Mouse (Mus musculus) ES-E14 (cell line): ENCODE measurements around the gene Capn2. TPM values are rescaled to one million over a fixed set of nuclear protein-coding genes. Genes with fewer than 3 reads are reported as not detected.

Experiments
- DNase-seq: peaks from one replicate; pipeline ENCODE4 v3.0.0-alpha.2; 2013; ENCODE audit warnings: low read depth, low spot score
- H3K27ac ChIP-seq: 2 replicates; pipeline ENCODE4 v1.5.1; 2012; ENCODE audit warnings: low read depth, mild to moderate bottlenecking, low read length, moderate library complexity, mixed read lengths; ENCODE audit not compliant: poor library complexity, insufficient read depth, severe bottlenecking
- H3K36me3 ChIP-seq: 2 replicates; pipeline ENCODE4 v1.6.1; 2012; ENCODE audit warnings: mild to moderate bottlenecking, low read length, moderate library complexity, mixed read lengths; ENCODE audit not compliant: control insufficient read depth, poor library complexity, insufficient read depth, severe bottlenecking
- H3K4me1 ChIP-seq, 2 experiments: fragments of 150-350 bp in 1 of 2; sonication (generic) in 1 of 2; 2 replicates each; pipeline ENCODE4 v1.6.1; 2012; ENCODE audit warnings: low read length in 2 of 2, mild to moderate bottlenecking in 1 of 2, mixed read lengths in 1 of 2; ENCODE audit not compliant: control insufficient read depth in 2 of 2, insufficient read depth in 2 of 2, poor library complexity in 1 of 2
- H3K4me3 ChIP-seq, 2 experiments: fragments of 150-350 bp in 1 of 2; sonication (generic) in 1 of 2; 2 replicates each; pipeline ENCODE4 v1.5.1; 2012; ENCODE audit warnings: low read length in 2 of 2, low read depth in 1 of 2, mild to moderate bottlenecking in 1 of 2, mixed read lengths in 1 of 2; ENCODE audit not compliant: insufficient read depth in 1 of 2, poor library complexity in 1 of 2, severe bottlenecking in 1 of 2
- H3K9ac ChIP-seq: 2 replicates; pipeline ENCODE4 v1.6.1; 2012; ENCODE audit warnings: low read depth, mild to moderate bottlenecking, low read length, mixed read lengths; ENCODE audit not compliant: poor library complexity, insufficient read depth, severe bottlenecking
- H3K9me3 ChIP-seq: fragments of 150-350 bp; sonication (generic); 2 replicates; pipeline ENCODE4 v1.6.1; 2012; ENCODE audit warnings: low read depth, mild to moderate bottlenecking, low read length; ENCODE audit not compliant: control insufficient read depth, insufficient read depth
- CHD2 ChIP-seq: IDR thresholded peaks from 2 replicates; pipeline ENCODE4 v1.6.1; 2014; ENCODE audit warnings: mild to moderate bottlenecking, low read depth, low read length, inconsistent platforms
- HCFC1 ChIP-seq: IDR thresholded peaks from 2 replicates; pipeline ENCODE4 v1.6.1; 2012; ENCODE audit warnings: low read length, inconsistent platforms, borderline replicate concordance; ENCODE audit not compliant: insufficient read depth
- MAFK ChIP-seq: IDR thresholded peaks from 2 replicates; pipeline ENCODE4 v1.6.1; 2014; ENCODE audit warnings: mild to moderate bottlenecking, low read depth, low read length, inconsistent platforms; ENCODE audit not compliant: insufficient read depth
- ZC3H11A ChIP-seq: IDR thresholded peaks from 2 replicates; pipeline ENCODE4 v1.6.1; 2012; ENCODE audit warnings: low read depth, mild to moderate bottlenecking, inconsistent platforms, low read length, borderline replicate concordance
- ZNF384 ChIP-seq: IDR thresholded peaks from 2 replicates; pipeline ENCODE4 v1.6.1; 2012; ENCODE audit warnings: low read depth, low read length, inconsistent platforms
- in situ Hi-C, 2 experiments: fragments of 600-800 bp; cut with MboI; formaldehyde crosslinking; loops; one replicate each; pipeline ENCODE4 v1.15.1; 2025; ENCODE audit warnings: low sequenced_read_pairs in 2 of 2, inconsistent platforms in 1 of 2; ENCODE audit not compliant: unreplicated experiment in 2 of 2
- total RNA-seq: library from RNA; depleted of rRNA; stranded (reverse); fragments of 300-350 nt; gene quantifications from 2 replicates; pipeline ENCODE4 v1.2.3, GENCODE M21; 2012

The Capn2 gene
- total RNA-seq, 1 experiment: 72.3 TPM

- H3K9ac ChIP-seq: no peak overlapping the region
- H3K4me1 ChIP-seq: peaks cover 0 to 3% of the 10 kb centered on the region in 2 experiments; a peak in 3 of 4 replicates
- H3K9me3 ChIP-seq: no peaks in the 10 kb centered on the region
- no peak overlapping the region for H3K27ac ChIP-seq
- TF ChIP-seq MAFK (no peak), ZNF384 (no peak), ZC3H11A (no peak), CHD2 (no peak), HCFC1 (no peak)
- DNase-seq: no peak
- in situ Hi-C loops: loop anchor here in 1 of 2 experiments (10.0 kb wide), 1 partner anchor 366 kb away; no protein-coding TSS in a partner anchor
- no peaks in the 10 kb centered on the region for H3K36me3 ChIP-seq
- no peak overlapping the region for H3K4me3 ChIP-seq
Measured at GRCm38 (mm10) chr1:182520091-182520937, 2.9 kb upstream of the Capn2 start.

- Histone ChIP-seq H3K9me3 (no peaks in the 10 kb centered on the region), H3K9ac (no peak overlapping the region), H3K4me3 (no peak overlapping the region), H3K4me1 (peaks cover 0 to 3% of the 10 kb centered on the region in 2 experiments; a peak in 3 of 4 replicates), H3K27ac (no peak overlapping the region), H3K36me3 (no peaks in the 10 kb centered on the region)
- no peak for TF ChIP-seq ZNF384
- no peak for TF ChIP-seq HCFC1
- TF ChIP-seq MAFK: no peak
- no peak for DNase-seq
- in situ Hi-C loops: no loop called here
Measured at GRCm38 (mm10) chr1:182519341-182519740, 1.9 kb upstream of the Capn2 start.

- no peak for TF ChIP-seq MAFK
- no peak for TF ChIP-seq ZC3H11A
- TF ChIP-seq CHD2: no peak
- TF ChIP-seq HCFC1: no peak
- TF ChIP-seq ZNF384: no peak
- Histone ChIP-seq H3K36me3 (no peaks in the 10 kb centered on the region), H3K4me1 (peaks cover 0 to 3% of the 10 kb centered on the region in 2 experiments; a peak in 3 of 4 replicates), H3K9ac (no peak overlapping the region), H3K27ac (no peak overlapping the region), H3K9me3 (no peaks in the 10 kb centered on the region), H3K4me3 (no peak overlapping the region)
- in situ Hi-C loops: no loop called here
- no peak for DNase-seq
Measured at GRCm38 (mm10) chr1:182518811-182519210, 1.4 kb upstream of the Capn2 start.

GRCm38 (mm10) chr1:182518143-182518680, 804 bp upstream of the Capn2 start:
- Histone ChIP-seq H3K9me3 (no peaks in the 10 kb centered on the region), H3K36me3 (no peaks in the 10 kb centered on the region), H3K4me3 (no peak overlapping the region), H3K9ac (no peak overlapping the region), H3K4me1 (peaks cover 0 to 6% of the 10 kb centered on the region in 2 experiments; a peak in 3 of 4 replicates), H3K27ac (no peak overlapping the region)
- DNase-seq: no peak
- in situ Hi-C loops: no loop called here
- no peak for TF ChIP-seq HCFC1
- TF ChIP-seq MAFK: no peak
- TF ChIP-seq ZC3H11A: no peak
- TF ChIP-seq CHD2: no peak
